Mouse (Mus musculus) heart, embryonic 12.5 days (tissue): Measurements from ENCODE around the gene Kif1b. TPM values are rescaled to one million over a fixed set of nuclear protein-coding genes. Genes with fewer than 3 reads are reported as not detected.
"Not testable (repeated sequence)": the region's sequence is repeated elsewhere in the genome, so short reads cannot be mapped to it uniquely, and the experiment has no call there.

Experiments used
- ATAC-seq: fragments of 200-750 bp; cut with Nextera tagmentation; 2 replicates; pipeline ENCODE4 v1.8.0; 2017; ENCODE audit warnings: moderate TSS enrichment, moderate library complexity; ENCODE audit not compliant: insufficient number of reproducible peaks, low FRiP score
- H3K27ac ChIP-seq: fragments of 300-500 bp; sonication (generic); 2 replicates; pipeline ENCODE4 v1.5.1; 2016; ENCODE audit warnings: mild to moderate bottlenecking, moderate library complexity; ENCODE audit not compliant: poor library complexity, severe bottlenecking
- H3K27me3 ChIP-seq: fragments of 300-500 bp; sonication (generic); replicated peaks from 2 replicates; pipeline ENCODE4 v1.6.1; 2016; ENCODE audit warnings: mild to moderate bottlenecking, moderate library complexity
- H3K36me3 ChIP-seq: fragments of 300-500 bp; sonication (generic); 2 replicates; pipeline ENCODE4 v1.6.1; 2016; ENCODE audit warnings: mild to moderate bottlenecking, moderate library complexity
- H3K4me1 ChIP-seq: fragments of 300-500 bp; sonication (generic); replicated peaks from 2 replicates; pipeline ENCODE4 v1.6.1; 2016; ENCODE audit warnings: mild to moderate bottlenecking
- H3K4me2 ChIP-seq: fragments of 300-500 bp; sonication (generic); 2 replicates; pipeline ENCODE4 v1.6.1; 2016; ENCODE audit warnings: mild to moderate bottlenecking, moderate library complexity
- H3K4me3 ChIP-seq: fragments of 300-500 bp; sonication (generic); 2 replicates; pipeline ENCODE4 v1.5.1; 2016; ENCODE audit warnings: mild to moderate bottlenecking
- H3K9ac ChIP-seq: fragments of 300-500 bp; sonication (generic); 2 replicates; pipeline ENCODE4 v1.6.1; 2016; ENCODE audit warnings: mild to moderate bottlenecking, moderate library complexity
- H3K9me3 ChIP-seq: fragments of 300-500 bp; sonication (generic); replicated peaks from 2 replicates; pipeline ENCODE4 v1.6.1; 2016; ENCODE audit warnings: mild to moderate bottlenecking, moderate library complexity
- WGBS: fragments of 180-500 bp; shearing (Covaris S2); methylation state at CpG from one replicate; pipeline ENCODE4 v1.1.7; 2016; 5-methylcytosine and 5-hydroxymethylcytosine counted together
- polyA plus RNA-seq: library from polyadenylated mRNA; unstranded; fragments of >200 nt; fragmentation: Nextera tagmentation; extraction: Ambion mirVana; gene quantifications from 2 replicates; pipeline ENCODE4 v1.2.1, GENCODE M21; 2016

Gene Kif1b
- polyA plus RNA-seq, 1 experiment from 2014 or later: 60.1 TPM

GRCm38 (mm10) chr4:149219401-149220041 is 88.0 kb downstream of the Kif1b start:
- 78% methylated on average over 12 of the region's 12 CpGs for WGBS
- no peak for ATAC-seq

GRCm38 (mm10) chr4:149218476-149218875 is 89.0 kb downstream of the Kif1b start:
- no peak for ATAC-seq
- no peak overlapping the region for H3K4me2 ChIP-seq
- H3K27me3 ChIP-seq: no peaks in the 10 kb centered on the region
- peaks cover under 1% of the 10 kb centered on the region; the same call in 1 of the 2 replicates for H3K9me3 ChIP-seq
- H3K36me3 ChIP-seq: peaks cover 79% of the 10 kb centered on the region
- H3K27ac ChIP-seq: no peak overlapping the region
- 0 out of 2 replicates have a peak, but pooled peaks cover 6% of the 10 kb centered on the region for H3K4me1 ChIP-seq
- no peak overlapping the region for H3K9ac ChIP-seq
- WGBS: 87% methylated on average over 5 of the region's 5 CpGs
- H3K4me3 ChIP-seq: no peak overlapping the region

More at GRCm38 (mm10) chr4:149219401-149220041, 88.0 kb downstream of the Kif1b start:
- Histone ChIP-seq H3K27me3 (no peaks in the 10 kb centered on the region), H3K4me1 (0 out of 2 replicates have a peak, but pooled peaks cover 6% of the 10 kb centered on the region), H3K9ac (no peak overlapping the region), H3K4me2 (no peak overlapping the region), H3K9me3 (no peaks in the 10 kb centered on the region), H3K36me3 (peaks cover 79% of the 10 kb centered on the region), H3K27ac (no peak overlapping the region), H3K4me3 (no peak overlapping the region)

- Histone ChIP-seq H3K27ac (no peak overlapping the region), H3K4me3 (no peak overlapping the region), H3K27me3 (no peaks in the 10 kb centered on the region), H3K9ac (no peak overlapping the region), H3K4me2 (no peak overlapping the region), H3K9me3 (peaks cover 3% of the 10 kb centered on the region; the same call in 1 of the 2 replicates), H3K4me1 (0 out of 2 replicates have a peak, but pooled peaks cover 6% of the 10 kb centered on the region), H3K36me3 (peaks cover 80% of the 10 kb centered on the region)
- no peak for ATAC-seq
- WGBS: 89% methylated on average over 9 of the region's 9 CpGs
Measured at GRCm38 (mm10) chr4:149215982-149216381, 91.5 kb downstream of the Kif1b start.

- Histone ChIP-seq H3K27ac (no peak overlapping the region), H3K27me3 (no peaks in the 10 kb centered on the region), H3K9ac (no peak overlapping the region), H3K4me3 (no peak overlapping the region), H3K4me2 (no peak overlapping the region), H3K4me1 (0 out of 2 replicates have a peak, but pooled peaks cover 6% of the 10 kb centered on the region), H3K9me3 (peaks cover 3% of the 10 kb centered on the region; the same call in 1 of the 2 replicates), H3K36me3 (peaks cover 80% of the 10 kb centered on the region)
- ATAC-seq: no peak
- 46% methylated on average over 2 of the region's 2 CpGs for WGBS
Measured at GRCm38 (mm10) chr4:149215397-149215796, 92.1 kb downstream of the Kif1b start.

GRCm38 (mm10) chr4:149214468-149214867 is 93.0 kb downstream of the Kif1b start:
- not testable (repeated sequence) for H3K4me3 ChIP-seq, H3K27ac ChIP-seq, H3K4me1 ChIP-seq, ATAC-seq, H3K9ac ChIP-seq, H3K9me3 ChIP-seq, H3K27me3 ChIP-seq, H3K4me2 ChIP-seq
- peaks cover 80% of the 10 kb centered on the region for H3K36me3 ChIP-seq
- WGBS: 97% methylated on average over 2 of the region's 2 CpGs

- 89% methylated on average over 9 of the region's 9 CpGs for WGBS
- Histone ChIP-seq H3K4me3 (no peak overlapping the region), H3K36me3 (peaks cover 77% of the 10 kb centered on the region), H3K27ac (no peak overlapping the region), H3K4me1 (no peaks in the 10 kb centered on the region), H3K4me2 (no peak overlapping the region), H3K9me3 (peaks cover 3% of the 10 kb centered on the region; the same call in 1 of the 2 replicates), H3K27me3 (no peaks in the 10 kb centered on the region), H3K9ac (no peak overlapping the region)
- ATAC-seq: no peak
Measured at GRCm38 (mm10) chr4:149213466-149213865, 94.0 kb downstream of the Kif1b start.

- not testable (repeated sequence) for ATAC-seq, H3K27ac ChIP-seq, H3K4me1 ChIP-seq, H3K9ac ChIP-seq, H3K4me3 ChIP-seq, H3K9me3 ChIP-seq, H3K27me3 ChIP-seq, H3K4me2 ChIP-seq
- peaks cover 79% of the 10 kb centered on the region for H3K36me3 ChIP-seq
- WGBS: 94% methylated on average over 6 of the region's 6 CpGs
Measured at GRCm38 (mm10) chr4:149211441-149211840, 96.1 kb downstream of the Kif1b start.

GRCm38 (mm10) chr4:149202467-149202866 is 105.0 kb downstream of the Kif1b start:
- 62% methylated on average over 3 of the region's 3 CpGs for WGBS
- Histone ChIP-seq H3K36me3 (peaks cover 77% of the 10 kb centered on the region), H3K4me1 (no peaks in the 10 kb centered on the region), H3K27ac (no peak overlapping the region), H3K27me3 (no peaks in the 10 kb centered on the region), H3K9me3 (no peaks in the 10 kb centered on the region), H3K9ac (no peak overlapping the region), H3K4me2 (no peak overlapping the region), H3K4me3 (no peak overlapping the region)
- no peak for ATAC-seq

GRCm38 (mm10) chr4:149201110-149201509 is 106.4 kb downstream of the Kif1b start:
- Histone ChIP-seq H3K36me3 (peaks cover 74% of the 10 kb centered on the region), H3K4me2 (no peak overlapping the region), H3K4me3 (no peak overlapping the region), H3K9ac (no peak overlapping the region), H3K27me3 (no peaks in the 10 kb centered on the region), H3K9me3 (no peaks in the 10 kb centered on the region), H3K27ac (no peak overlapping the region), H3K4me1 (no peaks in the 10 kb centered on the region)
- ATAC-seq: no peak
- 89% methylated on average over 4 of the region's 4 CpGs for WGBS

- H3K4me3 ChIP-seq: no peak overlapping the region
- H3K9me3 ChIP-seq: no peaks in the 10 kb centered on the region; the same call in 1 of the 2 replicates
- H3K27ac ChIP-seq: no peak overlapping the region
- no peak overlapping the region for H3K4me2 ChIP-seq
- ATAC-seq: no peak
- H3K4me1 ChIP-seq: no peaks in the 10 kb centered on the region
- H3K27me3 ChIP-seq: no peaks in the 10 kb centered on the region
- WGBS: 59% methylated on average over 1 of the region's 1 CpGs
- H3K9ac ChIP-seq: no peak overlapping the region
- H3K36me3 ChIP-seq: peaks cover 76% of the 10 kb centered on the region
Measured at GRCm38 (mm10) chr4:149197180-149197579, 110.3 kb downstream of the Kif1b start.

- H3K36me3 ChIP-seq: peaks cover 78% of the 10 kb centered on the region
- no peaks in the 10 kb centered on the region for H3K27me3 ChIP-seq
Measured at GRCm38 (mm10) chr4:149191103-149191502, 116.4 kb downstream of the Kif1b start.

More at GRCm38 (mm10) chr4:149191103-149191502, 116.4 kb downstream of the Kif1b start:
- H3K4me2 ChIP-seq: no peak overlapping the region
- no peak overlapping the region for H3K9ac ChIP-seq
- ATAC-seq: no peak
- H3K4me1 ChIP-seq: no peaks in the 10 kb centered on the region
- H3K9me3 ChIP-seq: no peaks in the 10 kb centered on the region; the same call in 1 of the 2 replicates
- WGBS: 33% methylated on average over 7 of the region's 7 CpGs
- no peak overlapping the region for H3K27ac ChIP-seq
- H3K4me3 ChIP-seq: no peak overlapping the region
